Mouse (Mus musculus) cerebellum, postnatal 25 days (tissue): ENCODE measurements around the gene Kazn.

ENCODE experiments used
- DNase-seq, 2 experiments: peaks; one replicate each; pipeline ENCODE4 v3.0.0; 2021; ENCODE audit warnings: mixed read lengths in 2 of 2

Kazn gene

GRCm38 (mm10) chr4:142240874-142241273 is 1.7 kb upstream of the Kazn start:
- no peak for DNase-seq

- peak; percentile 84 for DNase-seq
These were observed 538 bp downstream of the Kazn start for GRCm38 (mm10) chr4:142238486-142239239.

DNA sequence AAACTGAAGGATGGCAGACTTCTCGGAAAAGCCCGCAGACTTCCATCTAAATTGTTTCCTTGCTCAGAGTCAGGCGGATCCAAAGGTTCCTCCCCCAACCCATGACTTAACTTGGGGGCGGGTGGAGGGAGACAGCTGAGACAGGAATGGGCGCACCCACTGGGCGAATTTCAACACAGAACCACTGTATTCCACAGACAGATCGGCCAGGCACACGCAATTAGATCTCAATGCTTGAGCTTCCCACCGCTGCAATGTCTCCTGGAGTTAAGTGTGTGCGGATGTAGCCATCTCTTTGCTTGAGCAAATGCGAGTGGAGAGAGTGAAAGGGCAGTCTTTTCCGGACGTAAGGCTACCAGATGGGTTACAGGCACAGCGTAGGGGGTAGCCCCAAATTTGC is 1.2 kb downstream of the Kazn start:
- DNase-seq, result peak in 1 of 2 experiments; percentile 22

DNA sequence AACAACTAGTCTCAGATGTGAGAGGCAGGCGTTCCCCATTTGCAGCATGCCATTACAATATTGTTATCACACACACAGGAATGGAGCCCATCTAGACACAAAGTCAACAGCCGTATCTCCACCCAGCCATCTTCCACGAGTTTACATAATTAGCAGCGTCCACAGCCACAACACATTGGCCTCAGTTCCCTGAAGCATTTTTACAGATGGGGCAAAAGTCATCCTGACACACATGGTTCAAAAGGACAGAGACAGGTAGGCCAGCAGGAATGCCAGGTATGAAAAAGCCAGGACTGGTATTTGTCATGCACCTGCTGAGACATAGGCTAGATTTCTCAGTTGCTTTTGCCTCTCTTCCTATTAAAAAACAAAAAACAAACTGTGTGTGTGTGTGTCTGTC is 2.5 kb downstream of the Kazn start:
- no peak for DNase-seq

DNA sequence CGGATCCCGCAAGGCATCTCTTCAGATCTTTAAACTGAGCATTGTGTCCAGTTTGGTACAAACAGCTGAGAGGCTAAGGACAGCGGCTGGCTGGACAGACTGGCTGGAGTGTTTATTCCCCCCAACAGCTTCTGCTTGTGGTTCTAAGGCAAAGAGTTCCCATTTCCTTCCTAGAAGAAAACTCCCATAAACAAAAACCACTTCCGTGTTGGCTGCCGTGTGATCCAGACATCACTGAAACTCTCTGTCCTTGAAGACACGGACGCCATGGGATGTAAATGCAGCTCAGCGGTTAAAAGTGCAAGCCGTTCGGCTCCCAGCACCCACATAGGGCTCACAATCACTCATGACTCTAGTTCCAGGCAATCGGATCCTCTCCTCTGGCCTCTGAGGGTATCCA is 3.8 kb downstream of the Kazn start:
- DNase-seq, result no peak

- DNase-seq, result no peak
These were observed 4.4 kb downstream of the Kazn start for GRCm38 (mm10) chr4:142234828-142235227.

DNA sequence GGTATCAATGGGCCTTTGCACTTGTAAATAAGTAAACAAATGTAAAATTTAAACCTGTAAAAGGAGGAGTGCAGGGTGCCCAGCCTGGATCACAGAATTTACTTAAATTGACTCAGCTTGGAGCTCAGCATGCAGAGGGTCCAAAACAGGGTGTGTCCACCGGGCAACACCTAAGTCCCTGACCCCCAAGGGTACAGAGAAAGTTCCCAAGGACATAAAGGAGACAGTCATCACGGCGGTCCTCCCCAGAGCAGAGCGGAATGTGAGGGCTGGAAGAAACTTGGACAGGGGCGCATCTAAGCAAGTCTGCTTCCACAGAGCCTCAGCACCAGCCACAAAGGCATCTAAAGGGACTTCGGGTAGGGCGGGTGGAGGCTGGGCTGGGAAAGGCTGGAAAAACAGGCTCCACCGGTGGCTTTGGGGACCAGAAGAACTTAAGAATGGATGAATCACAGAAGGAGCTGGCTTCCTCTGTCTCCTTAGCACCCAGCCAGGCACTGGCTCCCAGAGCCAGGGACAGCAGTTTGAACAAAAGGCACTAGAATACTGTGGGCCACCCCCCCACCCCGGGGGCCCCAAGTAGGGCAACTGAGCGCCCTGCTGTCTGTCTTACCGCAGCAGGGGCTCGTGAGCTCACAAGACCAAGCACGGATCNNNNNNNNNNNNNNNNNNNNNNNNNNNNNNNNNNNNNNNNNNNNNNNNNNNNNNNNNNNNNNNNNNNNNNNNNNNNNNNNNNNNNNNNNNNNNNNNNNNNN is 10.2 kb downstream of the Kazn start:
- DNase-seq, result peak in 1 of 2 experiments; percentile 26

DNA sequence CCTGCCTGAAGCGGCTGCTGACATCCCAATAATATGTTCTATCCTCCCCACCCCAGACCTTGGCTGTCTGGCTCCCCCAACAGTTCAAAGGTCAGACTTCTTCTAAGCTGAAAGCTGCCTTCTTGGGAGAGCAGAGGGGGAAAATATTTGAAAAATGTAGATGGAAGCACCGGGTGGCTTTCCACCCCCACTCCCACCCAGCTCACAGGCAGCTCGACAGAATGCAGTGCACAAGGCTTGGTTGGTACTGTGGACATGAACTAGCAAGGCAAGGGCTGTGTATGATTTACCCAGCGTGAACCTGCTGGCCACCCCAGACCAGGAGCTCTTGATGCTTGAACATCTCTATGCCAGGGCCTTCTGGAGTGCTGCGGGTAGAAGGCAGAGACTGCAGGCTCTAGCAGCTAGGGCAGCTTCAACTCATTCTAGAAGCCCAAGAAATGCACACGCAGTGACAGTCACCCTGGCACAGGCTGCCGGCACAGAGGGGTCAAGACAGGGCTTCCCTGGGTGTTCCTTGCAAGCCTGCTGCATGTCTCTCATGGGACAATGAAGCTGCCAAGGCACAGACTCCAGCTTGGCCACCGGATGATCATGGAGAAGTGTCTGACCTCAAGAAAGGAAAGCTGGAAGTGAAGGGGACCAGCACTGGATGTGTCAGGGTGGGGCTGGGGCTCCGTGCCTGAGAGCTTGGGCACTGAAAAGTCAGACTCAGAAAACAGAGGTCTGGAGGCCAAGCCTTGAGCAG is 15.1 kb downstream of the Kazn start:
- DNase-seq, result no peak

DNA sequence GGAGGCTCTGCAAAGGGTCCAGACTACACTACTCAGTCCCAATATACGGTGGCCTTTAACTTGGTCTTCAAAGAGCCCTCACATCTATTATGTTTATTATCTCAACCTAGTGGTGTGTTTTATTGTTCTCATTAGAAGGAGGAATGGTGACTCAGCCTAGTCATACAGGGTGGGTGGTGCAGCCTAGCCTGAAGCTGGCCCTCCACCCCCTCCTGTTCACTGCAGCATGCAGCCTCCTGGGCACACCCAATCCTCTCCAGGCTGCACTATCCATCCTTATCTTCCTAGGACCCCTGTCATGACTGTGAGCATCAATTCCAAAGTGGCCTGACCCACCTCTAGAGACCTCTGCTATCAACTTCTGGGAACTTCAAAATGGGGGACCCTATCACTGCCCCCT is 16.8 kb downstream of the Kazn start:
- no peak for DNase-seq

DNA sequence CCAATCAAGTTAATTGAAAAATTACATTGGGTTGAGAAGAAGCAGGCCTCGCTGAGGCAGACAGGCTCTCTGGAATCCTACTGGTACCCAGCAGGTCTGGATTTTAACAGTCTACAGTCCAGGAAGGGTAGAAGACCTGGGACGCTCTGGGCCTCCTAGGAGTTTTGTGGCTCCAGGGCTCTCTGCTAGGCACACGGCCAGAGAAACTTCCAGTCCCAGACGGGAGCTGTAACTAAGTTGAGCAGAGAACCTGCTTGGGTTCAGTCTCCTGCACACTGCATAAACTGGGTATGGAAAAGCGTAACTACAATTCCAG is 17.5 kb downstream of the Kazn start:
- DNase-seq, result no peak

- no peak for DNase-seq
These were observed 18.0 kb downstream of the Kazn start for GRCm38 (mm10) chr4:142221025-142221756.

DNA sequence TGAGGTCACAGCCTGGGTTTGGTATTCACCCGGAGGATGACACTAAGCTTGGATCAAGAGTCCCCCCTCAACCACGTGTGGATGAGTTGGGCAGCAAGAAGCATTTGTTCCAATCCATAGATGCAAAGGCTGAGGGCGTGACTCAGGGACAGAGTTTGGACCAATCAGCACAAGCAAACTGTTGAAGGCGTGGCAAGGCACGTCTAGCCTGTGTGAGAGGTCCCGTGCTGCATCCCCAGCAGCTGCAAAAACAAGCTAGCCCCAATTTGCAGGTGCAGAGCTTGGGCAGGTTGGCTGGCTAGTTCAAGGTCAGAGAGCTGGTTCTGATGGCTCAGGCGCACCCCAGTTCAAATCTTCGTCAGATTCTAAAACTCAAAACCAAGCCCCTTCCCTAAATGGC is 20.2 kb downstream of the Kazn start:
- DNase-seq, result no peak

GRCm38 (mm10) chr4:142217048-142217447 is 22.2 kb downstream of the Kazn start:
- no peak for DNase-seq

DNA sequence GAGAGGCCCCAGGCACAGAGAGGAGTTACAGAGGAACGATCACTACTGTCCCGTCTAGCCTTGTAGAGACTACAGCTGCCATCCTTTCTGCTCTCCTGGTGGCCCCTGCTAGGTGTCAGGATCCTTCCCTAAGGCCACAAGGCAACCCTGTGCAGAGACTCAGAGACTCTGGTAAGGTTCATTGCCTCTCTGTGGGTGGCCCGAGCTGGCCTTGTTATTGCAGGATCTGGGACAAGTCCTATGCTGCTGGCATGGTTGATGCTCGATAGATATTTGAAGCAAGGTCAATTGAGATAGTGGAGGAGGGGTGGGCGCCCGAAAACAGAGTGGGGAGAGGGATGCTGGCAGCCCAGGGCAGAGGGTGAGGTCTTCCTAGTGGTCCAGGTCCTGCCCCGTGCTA is 23.4 kb downstream of the Kazn start:
- DNase-seq, result peak in 1 of 2 experiments; percentile 48

GRCm38 (mm10) chr4:142214532-142214931 is 24.7 kb downstream of the Kazn start:
- peak in 1 of 2 experiments; percentile 27 for DNase-seq

- peak; percentile 73 to 77 for DNase-seq
These were observed 26.8 kb downstream of the Kazn start for GRCm38 (mm10) chr4:142212425-142212824.

DNA sequence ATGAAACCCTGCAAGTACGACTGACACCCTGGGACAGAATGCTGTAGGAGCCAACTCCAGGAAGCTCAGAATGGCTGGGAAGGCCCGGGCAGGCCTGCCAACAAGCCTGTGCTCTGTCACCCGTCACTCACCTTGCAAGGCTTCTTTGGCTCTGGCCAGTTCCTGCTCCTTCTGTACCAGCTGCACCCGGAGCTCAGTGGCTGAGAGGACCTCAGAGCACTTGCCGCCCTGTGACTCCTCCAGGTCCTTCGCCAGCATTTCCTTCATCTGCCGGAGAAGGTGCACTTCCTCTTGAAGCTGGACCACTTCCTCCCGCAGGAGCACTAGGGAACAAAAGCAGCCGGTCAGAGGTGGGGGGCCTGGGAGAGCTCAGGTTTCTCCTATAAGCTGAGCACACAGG is 29.3 kb downstream of the Kazn start:
- DNase-seq, result peak; percentile 43 to 44

DNA sequence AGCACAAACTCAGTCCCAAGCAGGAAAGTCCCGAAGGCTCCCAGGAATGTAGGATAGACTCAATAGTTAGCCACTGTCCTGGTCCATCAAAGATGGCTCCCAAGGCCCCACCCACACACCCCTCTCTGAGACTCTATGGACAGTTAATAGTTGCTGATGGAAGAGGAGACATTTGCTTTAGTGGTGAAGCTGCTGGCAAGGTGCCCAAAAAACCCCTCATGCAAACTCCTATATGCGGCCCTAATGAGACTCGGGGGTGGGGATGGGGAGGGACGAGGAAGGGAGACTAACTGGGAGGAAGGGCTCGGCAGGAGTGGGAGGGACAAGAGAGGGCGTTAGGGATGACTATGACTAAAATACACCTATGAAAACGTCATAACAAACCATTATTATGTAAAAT is 29.7 kb downstream of the Kazn start:
- DNase-seq, result no peak

DNA sequence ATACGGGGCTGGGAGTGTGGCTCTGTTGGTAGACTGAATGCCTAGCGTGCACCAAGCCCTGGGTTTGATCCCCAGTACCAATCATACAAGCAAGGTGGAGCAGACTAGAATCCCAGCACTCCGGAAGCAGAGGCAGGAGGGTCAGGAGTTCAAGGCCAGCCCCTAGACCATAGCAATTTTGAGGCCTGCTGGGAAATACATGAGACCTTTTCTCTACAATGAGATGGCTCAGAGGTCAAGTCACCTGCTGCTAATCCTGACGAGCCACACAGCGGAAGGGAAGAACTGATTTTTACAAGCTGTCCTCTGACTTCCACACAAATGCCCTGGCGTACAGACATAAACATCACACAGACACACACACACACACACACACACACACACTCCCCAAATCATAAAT is 33.5 kb downstream of the Kazn start:
- no peak for DNase-seq

DNA sequence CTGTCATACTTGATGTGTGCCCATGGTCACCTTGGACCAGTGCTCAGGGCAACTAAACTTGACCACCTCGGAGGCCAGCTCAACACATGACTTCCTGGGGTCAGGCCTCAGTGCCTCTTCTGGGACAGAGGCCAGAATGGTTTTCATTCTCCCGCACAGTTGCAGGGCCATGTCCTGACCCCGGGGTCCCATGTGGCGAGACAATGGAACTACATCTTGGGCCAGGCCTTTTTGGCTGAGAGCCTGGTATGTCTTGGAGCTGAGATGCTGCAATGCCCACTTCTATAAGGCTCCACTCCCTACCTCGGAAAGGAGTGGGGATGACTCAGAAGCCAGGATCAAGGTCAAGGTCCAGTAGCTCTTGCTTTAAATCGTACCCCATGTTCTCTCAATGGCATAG is 42.6 kb downstream of the Kazn start:
- peak in 1 of 2 experiments; percentile 32 for DNase-seq

GRCm38 (mm10) chr4:142193780-142194179 is 45.4 kb downstream of the Kazn start:
- DNase-seq, result peak; percentile 84 to 90

DNA sequence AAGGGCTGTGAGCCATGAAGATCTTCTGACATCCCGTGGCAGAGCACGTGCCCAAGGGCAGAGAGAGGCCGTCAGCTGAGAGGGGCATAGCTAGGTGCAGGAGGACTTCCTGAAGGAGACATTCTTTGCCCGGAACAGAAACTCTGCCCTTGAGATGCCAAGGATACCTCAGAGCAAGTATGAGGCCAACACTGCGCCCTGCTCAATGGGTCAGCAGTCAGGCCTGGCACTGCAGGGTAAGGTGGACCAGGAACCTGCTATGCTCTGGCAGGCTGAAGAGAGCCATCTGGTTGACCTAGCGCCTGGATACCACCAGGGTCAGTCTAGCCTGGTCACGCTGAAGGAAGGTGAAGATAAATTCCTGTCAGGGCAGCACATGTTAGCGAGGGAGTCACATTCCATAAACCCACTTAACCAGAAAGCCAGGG is 46.0 kb downstream of the Kazn start:
- DNase-seq, result peak in 1 of 2 experiments; percentile 35

- DNase-seq, result no peak
These were observed 49.2 kb downstream of the Kazn start for GRCm38 (mm10) chr4:142189960-142190359.
